Mouse (Mus musculus): ENCODE results near the gene Gm42417.

Gene Gm42417

DNA sequence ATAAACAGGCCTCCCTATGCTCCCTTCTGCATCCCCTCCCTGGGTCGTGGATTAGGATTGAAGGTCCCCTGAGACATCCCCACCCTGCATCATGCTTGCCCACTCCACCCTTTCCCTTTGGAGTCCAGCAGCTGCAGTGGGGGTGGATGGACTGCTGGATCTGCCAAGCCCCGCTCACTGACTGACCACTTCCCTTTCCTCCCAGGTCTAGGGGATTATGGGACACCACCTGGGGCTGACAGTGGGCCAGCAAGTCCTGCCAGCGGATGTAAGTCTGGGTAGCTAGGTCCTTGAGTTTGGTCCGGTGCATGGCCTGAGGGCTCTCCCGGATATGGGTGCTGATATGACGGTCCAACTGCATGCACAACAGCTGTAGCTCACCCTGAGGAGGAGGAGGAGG lies 24.9 kb upstream of the Gm42417 start:
- DNase-seq (ENCODE audit: low read depth, low spot score), result no peak

DNA sequence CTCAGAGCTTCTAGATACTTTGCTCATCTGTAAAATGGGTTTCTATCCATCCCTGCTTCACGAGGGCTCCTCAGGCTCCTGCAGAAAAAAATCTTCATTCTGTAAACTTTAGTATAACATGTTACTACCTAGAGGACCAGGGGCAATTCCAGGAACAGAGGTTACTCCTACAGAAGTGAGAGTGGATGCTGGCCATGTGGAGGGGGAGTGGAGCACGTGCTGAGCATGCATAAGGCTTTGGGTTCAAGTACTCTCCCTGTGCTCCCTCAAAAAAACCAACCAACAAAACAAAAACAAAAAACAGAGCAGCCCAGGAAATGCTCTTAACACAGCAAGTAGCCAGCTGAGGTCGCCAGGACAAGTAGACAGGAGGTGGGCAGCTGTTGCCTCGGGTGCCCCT lies 24.4 kb upstream of the Gm42417 start:
- DNase-seq (ENCODE audit: low read depth, low spot score), result no peak

DNA sequence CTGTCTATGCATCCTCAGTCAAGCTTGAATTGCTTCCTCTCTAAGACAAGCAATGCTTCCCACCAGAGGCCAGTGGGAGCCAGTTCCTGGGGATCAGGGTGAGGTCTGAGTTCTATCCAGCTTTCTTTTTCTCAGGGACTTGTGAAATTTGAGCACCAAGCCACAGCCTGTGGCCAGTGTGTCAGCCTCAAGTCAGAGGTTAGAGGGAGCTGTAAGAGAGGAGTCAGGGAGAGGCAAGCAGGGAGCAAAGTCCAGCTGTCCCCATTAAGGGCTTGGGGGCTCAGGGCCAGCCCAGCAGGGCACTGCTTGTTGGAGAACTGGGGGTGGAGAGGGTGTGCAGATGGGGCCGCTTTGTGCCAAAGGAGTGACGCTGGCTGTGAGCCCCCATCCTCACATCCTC lies 24.0 kb upstream of the Gm42417 start:
- no peak for DNase-seq (ENCODE audit: low read depth, low spot score)

DNA sequence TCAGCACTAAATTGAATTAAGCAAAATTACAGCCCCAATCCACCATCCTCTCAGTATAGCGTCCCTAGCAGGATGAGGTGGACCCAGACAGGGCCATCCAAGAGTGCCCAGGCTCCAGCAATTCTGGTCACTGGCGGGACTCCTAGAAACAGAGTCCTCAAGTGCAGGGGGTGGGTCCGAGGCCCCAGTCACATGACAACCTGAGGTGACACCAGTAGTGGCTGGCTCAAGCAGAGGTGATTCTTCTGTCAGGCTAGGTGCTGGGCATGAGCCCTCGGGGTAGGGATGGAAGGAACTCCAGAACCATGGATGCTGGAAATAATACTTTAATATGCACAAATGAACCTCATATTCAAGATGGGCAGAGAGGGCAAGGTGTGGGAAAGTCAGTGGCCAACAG lies 23.2 kb upstream of the Gm42417 start:
- no peak for DNase-seq (ENCODE audit: low read depth, low spot score)

DNA sequence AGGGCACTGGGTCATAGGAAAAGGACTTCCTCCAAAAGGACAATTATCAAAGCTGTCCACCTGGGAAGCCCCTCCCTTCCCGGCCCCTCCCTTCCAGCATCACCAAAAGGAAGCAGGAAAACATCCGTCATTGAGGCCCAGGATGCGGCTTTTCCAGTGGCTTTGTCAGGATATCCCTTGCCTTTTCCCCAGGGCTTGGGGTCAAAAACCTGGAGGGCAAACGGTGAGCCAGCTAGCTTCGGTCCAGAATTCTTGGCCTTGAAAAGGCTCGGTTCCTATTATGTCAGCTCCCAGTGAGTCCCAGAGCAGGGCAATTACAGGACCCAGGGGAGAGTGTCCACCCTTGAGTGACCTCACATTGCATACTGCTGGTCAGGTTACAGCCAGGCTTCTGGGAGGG lies 21.7 kb upstream of the Gm42417 start:
- no peak for DNase-seq (ENCODE audit: low read depth, low spot score)

DNA sequence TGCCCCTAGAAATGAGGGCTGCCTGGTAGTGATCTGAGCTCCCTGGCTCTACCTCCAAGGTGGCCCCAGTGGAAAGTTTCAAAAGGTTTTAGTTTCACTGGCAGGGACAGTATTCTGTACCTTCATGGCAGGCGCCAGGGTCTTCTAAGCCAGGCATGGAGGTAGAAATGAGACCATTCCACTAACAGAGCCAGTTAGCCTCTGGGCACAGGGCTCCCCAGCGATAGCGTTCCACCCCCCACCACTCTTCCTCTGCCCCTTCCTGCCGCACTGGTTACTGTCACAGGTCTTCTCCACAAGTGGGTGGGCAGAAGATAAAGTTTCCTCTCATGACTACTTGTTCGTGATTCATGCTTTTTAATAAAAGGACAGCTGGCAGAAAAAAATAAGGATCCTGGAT lies 20.7 kb upstream of the Gm42417 start:
- DNase-seq (ENCODE audit: low read depth, low spot score), result no peak

DNA sequence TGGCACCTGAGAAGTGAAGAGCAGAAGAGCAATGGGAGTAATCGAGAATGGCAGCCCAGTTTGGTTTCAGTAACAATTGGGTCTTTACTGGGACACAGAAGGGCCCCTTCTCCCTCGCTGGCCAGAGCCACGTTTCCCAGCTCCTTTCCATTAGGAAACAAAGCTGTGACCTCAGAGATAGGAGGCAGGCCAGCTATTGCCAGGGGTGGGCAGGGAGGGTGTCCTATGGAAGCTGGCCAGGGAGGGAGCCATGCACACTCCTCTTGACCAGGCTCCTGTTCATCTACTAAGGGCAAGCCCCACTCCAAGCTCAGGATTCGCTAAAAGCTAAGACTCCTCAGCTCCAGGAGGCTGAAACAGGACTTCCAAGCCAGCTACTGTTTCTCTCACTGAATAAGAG lies 20.0 kb upstream of the Gm42417 start:
- DNase-seq (ENCODE audit: low read depth, low spot score), result no peak

DNA sequence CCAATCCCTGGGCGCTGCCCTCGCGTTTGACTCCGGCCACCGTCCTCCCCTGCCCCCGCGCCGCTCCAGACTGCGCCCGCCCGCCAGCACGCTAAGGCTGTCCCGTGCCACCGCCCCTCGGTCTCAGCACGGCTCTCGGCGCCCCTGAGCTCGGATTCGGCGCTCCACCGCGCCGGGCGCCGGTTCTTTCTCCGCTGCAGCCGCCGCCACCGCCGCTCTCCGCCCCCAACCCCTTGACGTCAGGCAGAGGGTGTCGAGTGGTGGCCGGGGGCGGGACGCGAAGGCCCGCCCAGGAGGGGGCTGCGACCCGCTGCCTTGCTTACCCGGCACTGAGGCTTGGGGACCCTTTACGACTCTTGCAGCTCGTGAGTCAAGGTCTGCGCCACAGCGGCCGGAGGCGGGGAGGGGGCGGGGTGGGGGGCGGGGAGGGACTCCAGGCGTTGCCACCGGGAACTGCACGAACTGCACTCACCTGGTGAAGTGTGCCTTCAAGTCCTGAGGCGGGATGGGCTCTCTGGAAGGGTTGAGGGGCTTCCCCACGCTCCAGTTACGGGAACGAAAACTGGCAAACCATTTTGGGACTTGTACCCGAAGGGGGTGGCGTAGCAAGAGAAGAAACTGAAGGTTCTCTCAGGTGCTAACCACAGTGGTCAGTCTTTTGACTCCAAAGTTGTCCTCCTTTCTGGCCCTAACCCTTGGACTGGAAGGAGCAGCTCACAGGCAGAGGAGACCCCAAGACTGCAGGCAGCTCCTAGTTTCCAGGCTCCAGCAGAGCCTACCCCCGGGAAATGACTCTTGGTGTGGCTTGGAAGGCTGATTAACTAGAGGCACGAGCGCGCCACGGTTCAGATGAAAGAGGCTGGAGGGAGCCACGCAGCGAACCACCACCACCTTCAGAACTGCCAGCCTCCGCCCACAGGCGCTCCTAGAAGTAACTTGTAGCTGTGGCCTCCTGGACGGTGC lies 19.1 kb upstream of the Gm42417 start, which contains the start of gene Sema4c:
Gene Sema4c, minus strand, starts transcription at position 319 of the 963 bp plus-strand sequence.
- DNase-seq (ENCODE audit: low read depth, low spot score), result peak; percentile 90

DNA sequence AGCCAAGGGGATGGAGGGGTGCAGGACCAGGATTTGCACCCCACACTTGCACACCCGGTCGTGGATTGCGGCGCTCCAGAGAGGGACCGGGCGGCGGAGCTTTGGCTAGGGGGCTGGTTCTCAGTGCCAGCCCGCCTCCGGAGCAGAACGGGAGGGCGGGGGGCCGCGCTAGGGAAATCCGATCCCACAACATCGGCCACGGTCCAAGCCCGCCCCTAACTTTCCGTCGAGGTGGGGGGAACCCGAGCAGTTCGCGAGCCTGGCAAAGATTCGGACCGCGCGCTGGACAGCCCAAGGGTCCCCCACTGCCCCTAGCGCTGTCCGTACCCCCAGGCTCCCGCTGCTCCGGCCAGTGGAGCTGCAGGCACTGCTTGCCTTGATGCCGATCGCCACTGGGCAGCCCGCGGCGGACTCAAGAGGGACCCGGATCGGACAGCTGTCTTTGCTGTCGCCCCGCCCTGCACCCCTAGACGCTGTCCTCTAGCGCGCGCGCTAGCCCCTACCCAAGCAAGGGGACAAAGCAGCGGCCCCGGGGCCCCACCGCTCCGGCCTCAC lies 18.3 kb upstream of the Gm42417 start:
- DNase-seq (ENCODE audit: low read depth, low spot score), result peak; percentile 70

DNA sequence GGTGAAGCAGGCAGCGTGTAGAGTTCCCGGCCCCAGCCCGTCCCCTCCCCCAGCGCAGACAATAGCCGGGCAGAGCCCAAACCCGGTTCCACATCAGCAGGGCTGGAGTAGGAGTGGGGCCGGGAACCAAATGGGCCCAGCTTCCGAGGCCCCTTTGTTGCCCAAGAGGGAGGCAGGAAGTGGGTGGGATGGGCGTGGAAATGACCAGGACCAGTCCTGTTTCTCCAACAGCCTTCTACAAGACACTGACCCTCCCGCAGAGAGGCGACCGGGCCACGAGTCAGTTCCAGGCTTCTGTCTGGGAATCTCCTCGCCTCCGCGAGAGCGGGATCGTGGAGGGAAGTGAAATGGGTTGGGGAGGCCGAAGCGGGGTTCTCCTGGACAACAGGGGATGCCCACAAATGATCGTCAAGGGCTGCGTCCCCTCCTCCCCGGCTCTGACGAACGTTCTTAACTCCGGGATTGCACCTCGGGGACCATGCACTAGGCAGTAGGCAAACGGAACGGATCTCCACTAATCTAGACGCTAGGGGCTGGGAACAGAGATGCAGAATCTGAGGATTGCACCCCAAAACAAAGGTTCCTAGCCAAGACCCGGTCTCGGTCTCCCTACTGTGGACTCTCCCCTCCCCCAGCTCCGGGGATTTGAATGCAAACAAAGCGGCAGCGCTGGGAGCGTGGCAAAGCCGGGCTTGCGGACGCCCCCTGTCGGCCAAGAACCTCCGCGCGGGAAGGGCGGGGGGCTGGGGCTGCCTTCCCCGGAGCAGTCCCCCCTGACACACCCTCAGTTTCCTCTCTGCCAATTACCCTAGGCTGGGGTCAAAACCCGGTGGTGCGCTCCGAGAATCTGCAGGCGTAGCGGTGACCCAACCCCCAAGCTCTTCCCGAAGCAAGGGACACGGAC lies 17.6 kb upstream of the Gm42417 start:
- peak; percentile 95 for DNase-seq (ENCODE audit: low read depth, low spot score)

DNA sequence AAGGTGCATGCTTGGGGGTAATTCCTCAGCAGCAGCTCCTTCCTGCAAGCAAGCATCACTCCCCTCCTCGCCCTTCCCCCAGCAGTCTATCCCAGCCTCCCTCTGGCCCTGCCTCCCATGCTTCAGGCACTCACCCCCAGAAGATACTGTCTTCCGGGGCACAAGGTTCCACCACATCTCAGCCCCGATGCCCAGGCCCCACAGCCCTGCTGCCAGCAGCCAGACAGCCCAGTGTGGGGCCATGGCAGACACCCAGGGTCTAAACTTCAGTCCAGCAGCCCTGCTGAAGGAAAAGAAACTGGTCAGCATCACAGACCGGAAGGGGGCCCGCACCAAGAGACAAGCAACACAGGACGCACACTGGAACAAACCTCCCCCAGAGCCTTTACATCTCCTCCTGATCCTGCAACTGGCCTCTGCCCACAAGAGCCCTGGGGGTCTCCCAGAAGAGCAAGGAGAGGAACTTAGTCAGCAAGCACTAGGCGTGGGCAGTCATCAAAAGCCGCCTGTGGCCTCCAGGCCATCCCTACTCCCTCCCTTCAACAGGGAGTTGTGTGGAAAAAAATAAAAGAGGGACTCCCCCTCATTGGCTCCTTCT lies 16.7 kb upstream of the Gm42417 start:
- no peak for DNase-seq (ENCODE audit: low read depth, low spot score)

DNA sequence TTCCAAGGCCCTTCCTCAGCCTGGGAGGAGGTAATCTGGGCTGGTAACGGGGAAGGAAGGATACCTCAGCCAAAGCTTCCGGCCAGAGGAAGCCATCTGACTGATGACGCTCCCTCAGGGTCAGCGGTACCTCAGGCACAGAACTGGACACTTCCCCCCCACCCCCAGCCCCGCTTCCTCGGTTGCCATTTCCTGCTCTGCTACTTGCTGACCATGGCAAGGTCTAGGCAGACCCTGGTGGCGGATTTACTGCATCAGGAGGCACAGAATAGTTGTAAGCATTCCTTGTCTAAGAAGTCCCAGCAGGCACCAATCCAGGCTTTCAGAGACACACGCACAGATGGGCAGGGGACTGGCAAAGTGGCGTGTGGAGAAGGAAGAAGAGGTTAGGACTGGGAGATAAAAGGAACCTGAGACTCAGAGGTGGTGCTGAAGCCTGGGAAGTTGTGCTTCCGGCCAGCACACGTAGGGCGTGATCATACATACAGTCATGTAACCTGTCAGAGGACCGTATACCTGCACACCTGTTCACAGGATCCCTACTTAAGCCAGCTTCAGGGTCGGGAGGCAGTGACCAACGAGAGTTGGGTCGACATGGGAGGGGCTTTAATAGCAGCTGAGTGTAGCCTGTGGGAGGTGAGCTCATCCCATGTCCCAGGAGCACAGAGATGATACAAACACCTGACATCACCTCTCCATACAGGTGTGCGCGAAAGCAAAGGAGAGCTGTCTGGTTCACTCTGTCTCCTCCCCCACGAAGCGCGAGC lies 15.6 kb upstream of the Gm42417 start:
- DNase-seq (ENCODE audit: low read depth, low spot score), result peak; percentile 23

DNA sequence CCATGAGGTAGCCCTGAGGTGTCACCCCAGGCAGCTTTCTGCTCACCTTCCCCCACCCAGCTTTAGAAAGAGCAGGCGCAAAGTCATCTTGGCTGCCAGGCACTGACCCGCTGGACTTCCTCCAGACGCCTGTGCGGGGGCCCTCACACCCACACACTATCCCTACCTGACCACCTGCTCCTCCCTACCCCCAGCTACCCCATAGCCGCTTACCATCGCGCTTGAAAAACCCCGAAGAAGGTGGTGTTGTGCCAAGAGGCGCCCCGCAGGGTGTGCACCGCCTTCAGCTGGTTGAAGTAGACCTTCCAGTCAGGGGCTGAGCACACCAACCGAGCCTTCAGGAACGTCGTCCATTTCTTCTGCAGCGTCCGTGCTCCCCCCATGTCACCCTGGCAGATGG lies 13.3 kb upstream of the Gm42417 start:
- DNase-seq (ENCODE audit: low read depth, low spot score), result no peak

DNA sequence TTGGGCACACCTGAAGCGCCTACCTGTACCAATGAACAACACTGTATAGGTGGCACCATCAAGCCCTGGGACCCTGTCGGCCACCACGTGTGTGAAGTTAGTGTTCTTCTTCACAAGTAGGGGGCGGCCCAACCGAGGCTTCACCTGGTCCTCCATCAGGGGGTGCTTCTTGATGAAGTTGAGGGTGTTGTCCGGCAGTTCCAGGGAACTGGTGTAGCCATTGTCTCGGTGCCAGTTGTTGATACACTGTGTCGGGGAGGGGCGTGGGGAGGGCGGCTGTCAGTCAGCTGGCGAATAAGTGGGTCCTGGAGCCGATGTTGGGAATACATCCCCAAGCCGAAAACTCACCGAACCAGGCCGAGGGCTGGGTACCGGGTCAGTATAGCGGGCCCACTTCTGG lies 12.7 kb upstream of the Gm42417 start:
- no peak for DNase-seq (ENCODE audit: low read depth, low spot score)

DNA sequence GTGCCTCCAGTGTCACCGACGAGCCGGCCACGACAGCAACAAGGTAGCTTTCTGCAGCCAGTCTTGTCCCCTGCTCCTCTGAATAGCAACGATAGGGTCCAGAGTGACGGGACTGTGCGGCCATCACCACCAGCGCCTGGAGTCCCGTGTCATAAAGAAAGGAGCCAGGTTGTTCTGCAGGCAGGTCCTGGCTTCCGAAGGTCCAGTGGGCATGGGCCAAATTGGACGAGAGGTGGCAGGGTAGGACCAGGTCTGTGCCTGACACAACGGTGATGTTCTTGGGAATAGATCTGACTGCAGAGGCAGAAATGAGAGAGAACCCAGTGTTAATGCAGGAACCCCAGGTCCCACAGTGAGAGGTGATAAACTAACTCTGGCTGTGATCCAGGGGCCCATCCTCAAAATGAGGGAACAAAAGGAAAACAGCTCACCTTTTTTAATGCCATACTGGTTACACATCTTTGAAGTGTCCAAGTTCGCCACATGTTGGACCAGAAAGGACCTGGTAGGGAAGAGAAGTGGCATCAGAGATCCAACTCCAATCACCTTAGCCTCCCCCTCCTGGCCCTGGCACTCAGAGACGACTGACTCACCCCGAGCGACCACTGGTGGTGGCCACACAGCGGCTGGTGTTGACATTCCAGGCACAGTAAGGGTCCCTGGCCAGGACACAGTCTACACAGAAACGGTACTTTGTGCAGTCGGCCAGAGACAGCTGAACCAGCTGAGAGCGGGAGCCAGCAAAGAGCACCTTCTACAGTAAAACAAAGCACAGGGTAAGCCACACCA lies 11.0 kb upstream of the Gm42417 start:
- DNase-seq (ENCODE audit: low read depth, low spot score), result no peak

DNA sequence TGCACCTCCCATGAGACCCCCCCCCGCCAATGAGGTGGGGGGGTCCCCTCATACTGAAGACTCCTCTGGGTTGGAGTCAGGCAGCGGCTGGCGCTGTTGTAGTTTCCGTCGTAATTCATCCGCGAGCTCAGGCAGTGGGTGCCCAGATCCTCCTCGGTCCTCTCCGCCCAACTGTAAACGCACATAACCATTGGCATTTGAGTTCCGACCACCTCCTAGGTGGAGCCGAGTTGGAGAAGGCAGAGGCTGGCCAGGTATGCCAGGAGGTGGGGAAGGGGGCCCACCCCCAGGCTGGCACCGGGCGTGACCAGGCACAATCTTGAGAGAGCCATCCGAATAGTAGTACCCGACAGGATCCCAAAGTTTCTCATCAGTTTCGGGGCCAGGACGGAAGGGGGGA lies 10.3 kb upstream of the Gm42417 start:
- DNase-seq (ENCODE audit: low read depth, low spot score), result no peak

DNA sequence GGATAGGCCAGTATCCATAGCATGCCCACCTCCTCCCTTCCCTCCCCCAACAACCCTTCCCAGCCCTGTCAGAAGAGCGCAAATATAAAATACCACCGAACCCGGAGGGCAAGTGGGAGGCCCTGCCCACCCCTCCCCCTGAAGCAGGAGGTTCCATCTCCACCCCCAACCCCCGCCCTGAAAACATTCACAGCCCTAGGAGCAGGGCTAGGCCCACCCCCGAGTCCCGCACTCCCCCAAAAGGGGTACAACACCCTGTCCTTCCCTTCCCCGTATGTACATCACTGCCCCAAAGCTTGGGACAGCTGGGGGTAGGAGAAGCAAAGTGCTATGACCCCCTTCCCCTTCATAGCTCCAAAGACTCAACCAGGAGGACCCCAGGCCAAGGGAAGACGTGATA lies 9.5 kb upstream of the Gm42417 start:
- no peak for DNase-seq (ENCODE audit: low read depth, low spot score)

DNA sequence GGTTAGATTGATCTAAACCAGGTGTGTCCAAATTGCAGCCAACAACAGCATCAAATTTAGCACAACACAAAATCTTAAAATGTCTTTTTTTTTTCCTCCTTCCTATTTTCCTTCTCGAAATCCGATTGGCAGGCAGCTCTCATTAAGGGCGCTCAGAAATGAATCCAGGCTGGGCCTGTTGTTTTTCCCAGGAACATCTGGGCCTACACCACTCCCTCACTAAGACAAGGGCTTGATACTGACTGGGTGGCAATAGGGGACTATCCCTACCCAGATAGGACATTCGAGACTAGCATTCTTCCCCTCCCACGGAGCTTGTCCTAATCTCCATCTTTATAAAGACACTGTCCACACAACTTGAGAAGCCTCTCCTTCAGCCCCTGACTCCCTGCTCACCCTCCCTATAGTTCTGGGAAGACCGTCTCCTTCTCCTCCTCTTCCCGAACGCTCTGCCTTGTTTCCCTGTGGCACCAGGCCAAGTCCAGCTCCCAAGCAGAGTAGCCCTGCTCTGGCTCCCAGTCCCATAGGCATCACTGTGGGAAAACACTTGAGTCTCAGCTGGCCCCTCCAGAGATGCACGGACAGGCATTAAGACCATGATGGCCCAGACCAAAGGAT lies 8.9 kb upstream of the Gm42417 start:
- DNase-seq (ENCODE audit: low read depth, low spot score), result no peak

DNA sequence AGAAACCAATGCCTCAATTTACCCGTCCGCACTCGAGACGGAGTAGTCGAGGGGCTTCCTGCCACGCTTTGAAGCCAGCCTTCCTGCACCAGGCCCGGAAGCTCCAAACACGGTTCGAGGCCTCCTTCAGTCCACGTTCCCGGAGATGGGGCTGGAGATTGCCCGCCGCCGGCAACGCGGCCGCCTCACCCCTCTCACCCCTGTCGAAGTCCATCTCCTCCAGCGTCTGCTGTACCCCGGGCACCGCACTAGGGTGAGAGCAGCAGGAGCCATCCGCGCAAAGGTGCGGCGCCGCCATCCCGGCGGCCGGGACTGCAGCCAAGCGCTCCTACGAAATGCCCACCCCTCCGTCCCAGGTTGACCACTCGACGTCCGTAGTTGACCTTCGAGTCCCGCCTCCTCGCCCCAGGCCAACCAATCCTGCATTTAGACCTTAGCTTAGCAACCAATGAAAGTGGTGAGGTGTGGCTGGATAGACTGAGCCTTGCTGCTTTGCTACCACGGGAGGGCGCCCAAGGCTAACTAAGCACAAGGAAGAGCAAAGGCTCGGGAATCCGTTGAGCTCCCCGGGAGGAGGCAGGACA lies 7.8 kb upstream of the Gm42417 start, which contains the start of gene Ankrd39:
Gene Ankrd39, minus strand, starts transcription at position 558 of the 584 bp plus-strand sequence.
- DNase-seq (ENCODE audit: low read depth, low spot score), result peak; percentile 99

All from mesoderm, embryonic 11.5 days (tissue).